Mouse (Mus musculus): ENCODE results near the gene Rgs21.

The Rgs21 gene

GRCm38 (mm10) chr1:144567567-144567966 lies at the start of gene Rgs21:
Rgs21 (minus strand) TSS chr1:144567667.
- no peak for DNase-seq (ENCODE audit: low spot score in 2 of 2)

GRCm38 (mm10) chr1:144604071-144604470 lies 36.6 kb upstream of the Rgs21 start:
- no peak for DNase-seq (ENCODE audit: low spot score in 2 of 2)

- no peak for DNase-seq (ENCODE audit: low spot score in 2 of 2)
Observed at GRCm38 (mm10) chr1:144602987-144603386, 35.5 kb upstream of the Rgs21 start.

GRCm38 (mm10) chr1:144579321-144579720 lies 11.9 kb upstream of the Rgs21 start:
- no peak for DNase-seq (ENCODE audit: low spot score in 2 of 2)

- DNase-seq (ENCODE audit: low spot score in 2 of 2), result no peak
Observed at GRCm38 (mm10) chr1:144572972-144573371, 5.5 kb upstream of the Rgs21 start.

- no peak for DNase-seq (ENCODE audit: low spot score in 2 of 2)
Observed at GRCm38 (mm10) chr1:144569905-144570304, 2.4 kb upstream of the Rgs21 start.

- no peak for DNase-seq (ENCODE audit: low spot score in 2 of 2)
Observed at GRCm38 (mm10) chr1:144545142-144545541, 22.3 kb downstream of the Rgs21 start.

- DNase-seq (ENCODE audit: low spot score in 2 of 2), result no peak
Observed at GRCm38 (mm10) chr1:144544497-144544961, 22.9 kb downstream of the Rgs21 start.

GRCm38 (mm10) chr1:144531746-144532145 lies 35.7 kb downstream of the Rgs21 start:
- DNase-seq (ENCODE audit: low spot score in 2 of 2), result no peak

- DNase-seq (ENCODE audit: low spot score in 2 of 2), result no peak
Observed at GRCm38 (mm10) chr1:144517878-144518426, 49.5 kb downstream of the Rgs21 start.

- DNase-seq (ENCODE audit: low spot score in 2 of 2), result no peak
Observed at GRCm38 (mm10) chr1:144502241-144502640, 65.2 kb downstream of the Rgs21 start.

- no peak for DNase-seq (ENCODE audit: low spot score in 2 of 2)
Observed at GRCm38 (mm10) chr1:144500423-144500822, 67.0 kb downstream of the Rgs21 start.

GRCm38 (mm10) chr1:144499719-144500118 lies 67.7 kb downstream of the Rgs21 start:
- no peak for DNase-seq (ENCODE audit: low spot score in 2 of 2)

GRCm38 (mm10) chr1:144498725-144499124 lies 68.7 kb downstream of the Rgs21 start:
- no peak for DNase-seq (ENCODE audit: low spot score in 2 of 2)

GRCm38 (mm10) chr1:144498051-144498450 lies 69.4 kb downstream of the Rgs21 start:
- DNase-seq (ENCODE audit: low spot score in 2 of 2), result no peak

GRCm38 (mm10) chr1:144493336-144493735 lies 74.1 kb downstream of the Rgs21 start:
- no peak for DNase-seq (ENCODE audit: low spot score in 2 of 2)

GRCm38 (mm10) chr1:144488223-144488835 lies 79.1 kb downstream of the Rgs21 start:
- no peak for DNase-seq (ENCODE audit: low spot score in 2 of 2)

All from urinary bladder, adult 18-20 months (tissue).